Mouse (Mus musculus) embryonic facial prominence, embryonic 14.5 days (tissue): ENCODE data around the gene Atp2b1. TPM values are rescaled to one million over a fixed set of nuclear protein-coding genes. Genes with fewer than 3 reads are reported as not detected.

ENCODE experiments used
- ATAC-seq: fragments of 200-750 bp; cut with Nextera tagmentation; 2 replicates; pipeline ENCODE4 v1.8.0; 2017; ENCODE audit warnings: low read depth, moderate number of reproducible peaks, moderate TSS enrichment
- DNase-seq: peaks from one replicate; pipeline ENCODE4 v3.0.0-alpha.2; 2015; ENCODE audit warnings: low spot score
- H3K27ac ChIP-seq: fragments of 300-500 bp; sonication (generic); replicated peaks from 2 replicates; pipeline ENCODE4 v1.5.1; 2014; ENCODE audit warnings: low read depth, mild to moderate bottlenecking, low read length, moderate library complexity
- H3K27me3 ChIP-seq: fragments of 300-500 bp; sonication (generic); replicated peaks from 2 replicates; pipeline ENCODE4 v1.6.1; 2014; ENCODE audit warnings: low read length; ENCODE audit not compliant: control insufficient read depth, insufficient read depth
- H3K36me3 ChIP-seq: fragments of 300-500 bp; sonication (generic); 2 replicates; pipeline ENCODE4 v1.6.1; 2014; ENCODE audit warnings: low read length, mixed read lengths; ENCODE audit not compliant: control insufficient read depth, insufficient read depth
- H3K4me1 ChIP-seq: fragments of 300-500 bp; sonication (generic); 2 replicates; pipeline ENCODE4 v1.6.1; 2014; ENCODE audit warnings: antibody characterized with exemption, low read length; ENCODE audit not compliant: control insufficient read depth, insufficient read depth
- H3K4me2 ChIP-seq: fragments of 300-500 bp; sonication (generic); 2 replicates; pipeline ENCODE4 v1.6.1; 2014; ENCODE audit warnings: low read depth, mild to moderate bottlenecking, low read length, moderate library complexity, mixed read lengths
- H3K4me3 ChIP-seq: fragments of 300-500 bp; sonication (generic); 2 replicates; pipeline ENCODE4 v1.5.1; 2014; ENCODE audit warnings: low read depth, mild to moderate bottlenecking, low read length
- H3K9ac ChIP-seq: fragments of 300-500 bp; sonication (generic); 2 replicates; pipeline ENCODE4 v1.6.1; 2014; ENCODE audit warnings: low read depth, mild to moderate bottlenecking, low read length, moderate library complexity, mixed read lengths
- H3K9me3 ChIP-seq: fragments of 300-500 bp; sonication (generic); 2 replicates; pipeline ENCODE4 v1.6.1; 2016; ENCODE audit warnings: low read length; ENCODE audit not compliant: control insufficient read depth
- WGBS: fragments of 180-500 bp; shearing (Covaris S2); extraction: QIAGEN DNeasy Blood & Tissue Kit; methylation state at CpG from one replicate; pipeline ENCODE4 v1.1.7; 2014; 5-methylcytosine and 5-hydroxymethylcytosine counted together
- polyA plus RNA-seq: library from polyadenylated mRNA; unstranded; fragments of >200 nt; fragmentation: Nextera tagmentation; extraction: Ambion mirVana; gene quantifications from 2 replicates; pipeline ENCODE4 v1.2.1, GENCODE M21; 2014

The Atp2b1 gene
- polyA plus RNA-seq, 1 experiment from 2014 or later: 105 TPM

DNA sequence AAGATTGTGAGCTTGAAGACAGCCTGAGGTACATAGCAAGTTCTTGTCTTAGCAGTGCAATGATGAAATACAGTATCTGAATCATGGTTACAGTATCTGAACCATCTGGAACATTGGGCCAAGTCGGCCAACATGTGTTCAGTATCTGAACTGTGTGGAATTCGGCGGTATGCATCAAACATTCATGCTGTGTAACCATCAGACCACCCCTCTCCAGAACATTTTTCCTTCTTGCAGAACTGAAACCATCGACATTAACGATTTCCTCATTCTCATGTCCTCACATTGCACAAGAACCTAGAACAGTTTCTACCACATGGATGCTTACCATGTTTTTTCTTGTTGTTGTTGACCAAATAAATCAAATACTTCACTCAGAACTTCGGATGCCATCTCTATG lies 32.7 kb upstream of the Atp2b1 start:
- Histone ChIP-seq H3K36me3 (no peaks in the 10 kb centered on the region), H3K4me3 (no peak overlapping the region), H3K9ac (no peak overlapping the region), H3K27me3 (no peaks in the 10 kb centered on the region), H3K9me3 (no peaks in the 10 kb centered on the region), H3K27ac (no peak overlapping the region), H3K4me1 (no peaks in the 10 kb centered on the region), H3K4me2 (no peak overlapping the region)
- WGBS: 79% methylated on average over 6 of the region's 6 CpGs
- DNase-seq (no peak), ATAC-seq (no peak)

GRCm38 (mm10) chr10:98882587-98882986 lies 31.6 kb upstream of the Atp2b1 start:
- H3K27ac ChIP-seq: no peak overlapping the region
- no peak overlapping the region for H3K4me2 ChIP-seq
- H3K9me3 ChIP-seq: no peaks in the 10 kb centered on the region
- ATAC-seq (peak; percentile 82), DNase-seq (peak; percentile 65)
- H3K4me3 ChIP-seq: no peak overlapping the region
- no peak overlapping the region for H3K9ac ChIP-seq
- 70% methylated on average over 5 of the region's 5 CpGs for WGBS
- no peaks in the 10 kb centered on the region for H3K27me3 ChIP-seq
- no peaks in the 10 kb centered on the region for H3K36me3 ChIP-seq
- H3K4me1 ChIP-seq: no peaks in the 10 kb centered on the region

DNA sequence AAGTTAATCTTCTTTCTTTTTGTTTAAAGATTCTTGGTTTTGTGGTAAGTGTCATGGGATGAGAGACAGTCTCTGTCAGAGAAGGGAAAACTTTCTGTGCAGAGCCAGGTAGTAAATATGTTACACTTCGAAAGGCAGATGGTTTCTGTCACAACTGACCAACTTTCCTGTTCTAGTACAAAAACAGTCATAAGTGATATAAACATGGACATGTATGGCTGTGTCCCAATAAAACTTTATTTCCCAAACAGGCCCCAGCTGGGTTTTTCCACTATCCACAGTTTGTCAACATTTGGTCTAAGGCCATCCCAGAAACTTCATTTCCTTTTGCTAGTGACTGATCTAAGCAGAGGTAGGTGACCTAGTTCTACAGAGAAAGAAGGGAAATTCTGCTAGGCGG lies 29.8 kb upstream of the Atp2b1 start:
- no peak for DNase-seq
- Histone ChIP-seq H3K4me2 (no peak overlapping the region), H3K9ac (no peak overlapping the region), H3K4me1 (no peaks in the 10 kb centered on the region), H3K9me3 (0 out of 2 replicates have a peak, but pooled peaks cover under 1% of the 10 kb centered on the region), H3K27ac (no peak overlapping the region), H3K27me3 (no peaks in the 10 kb centered on the region), H3K4me3 (no peak overlapping the region), H3K36me3 (no peaks in the 10 kb centered on the region)
- no peak for ATAC-seq
- 90% methylated on average over 2 of the region's 2 CpGs for WGBS

- ATAC-seq: no peak
- peaks cover 6% of the 10 kb centered on the region; the same call in 1 of the 2 replicates for H3K9me3 ChIP-seq
- 84% methylated on average over 3 of the region's 3 CpGs for WGBS
- H3K36me3 ChIP-seq: no peaks in the 10 kb centered on the region
- no peak for DNase-seq
- H3K4me2 ChIP-seq: no peak overlapping the region
- no peak overlapping the region for H3K4me3 ChIP-seq
- H3K4me1 ChIP-seq: no peaks in the 10 kb centered on the region
- H3K27ac ChIP-seq: no peak overlapping the region
- no peaks in the 10 kb centered on the region for H3K27me3 ChIP-seq
- H3K9ac ChIP-seq: no peak overlapping the region
Observed at GRCm38 (mm10) chr10:98886770-98887271, 27.4 kb upstream of the Atp2b1 start.

DNA sequence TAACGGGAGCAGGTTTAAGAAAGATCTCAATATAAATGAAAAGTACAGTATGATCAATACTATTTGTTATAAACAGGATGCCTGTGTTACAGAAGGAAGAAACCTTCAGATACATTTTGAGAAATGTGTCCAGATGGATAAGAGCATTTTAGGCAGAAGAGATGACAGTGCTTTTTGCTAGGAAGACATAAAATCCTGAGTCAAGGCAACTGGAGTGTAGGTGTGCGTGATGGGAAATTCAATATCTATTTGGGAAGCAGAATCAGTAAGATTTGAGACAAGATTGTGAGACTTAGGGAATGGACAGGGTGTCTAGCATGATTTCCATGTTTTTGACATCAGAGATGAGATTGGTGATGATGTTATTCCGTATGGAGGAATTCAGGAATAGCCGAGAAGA lies 22.8 kb upstream of the Atp2b1 start:
- no peak for DNase-seq
- 89% methylated on average over 4 of the region's 4 CpGs for WGBS

GRCm38 (mm10) chr10:98897507-98897906 lies 16.7 kb upstream of the Atp2b1 start:
- no peaks in the 10 kb centered on the region for H3K9me3 ChIP-seq
- H3K4me1 ChIP-seq: no peaks in the 10 kb centered on the region
- no peak overlapping the region for H3K4me2 ChIP-seq
- DNase-seq (no peak), ATAC-seq (no peak)
- H3K27ac ChIP-seq: no peak overlapping the region
- H3K27me3 ChIP-seq: no peaks in the 10 kb centered on the region
- WGBS: 90% methylated on average over 8 of the region's 8 CpGs
- no peak overlapping the region for H3K4me3 ChIP-seq
- H3K36me3 ChIP-seq: no peaks in the 10 kb centered on the region
- H3K9ac ChIP-seq: no peak overlapping the region

More for the DNA sequence above, 22.8 kb upstream of the Atp2b1 start:
- Histone ChIP-seq H3K9me3 (peaks cover 6% of the 10 kb centered on the region; the same call in 1 of the 2 replicates), H3K4me3 (no peak overlapping the region), H3K4me1 (no peaks in the 10 kb centered on the region), H3K4me2 (no peak overlapping the region), H3K27me3 (no peaks in the 10 kb centered on the region), H3K9ac (no peak overlapping the region), H3K27ac (no peak overlapping the region), H3K36me3 (no peaks in the 10 kb centered on the region)
- no peak for ATAC-seq

GRCm38 (mm10) chr10:98897913-98898748 lies 16.1 kb upstream of the Atp2b1 start:
- DNase-seq (no peak), ATAC-seq (no peak)
- H3K4me1 ChIP-seq: no peaks in the 10 kb centered on the region
- H3K27me3 ChIP-seq: no peaks in the 10 kb centered on the region
- no peak overlapping the region for H3K9ac ChIP-seq
- no peaks in the 10 kb centered on the region for H3K36me3 ChIP-seq
- H3K9me3 ChIP-seq: no peaks in the 10 kb centered on the region
- no peak overlapping the region for H3K4me3 ChIP-seq
- 82% methylated on average over 4 of the region's 4 CpGs for WGBS
- H3K4me2 ChIP-seq: no peak overlapping the region
- H3K27ac ChIP-seq: no peak overlapping the region

GRCm38 (mm10) chr10:98901533-98901932 lies 12.7 kb upstream of the Atp2b1 start:
- Histone ChIP-seq H3K9me3 (no peaks in the 10 kb centered on the region), H3K4me1 (no peaks in the 10 kb centered on the region), H3K9ac (no peak overlapping the region), H3K27ac (no peak overlapping the region), H3K27me3 (no peaks in the 10 kb centered on the region), H3K4me3 (no peak overlapping the region), H3K36me3 (no peaks in the 10 kb centered on the region), H3K4me2 (no peak overlapping the region)
- ATAC-seq: no peak
- no peak for DNase-seq
- 80% methylated on average over 5 of the region's 5 CpGs for WGBS

GRCm38 (mm10) chr10:98905987-98906386 lies 8.2 kb upstream of the Atp2b1 start:
- H3K9me3 ChIP-seq: no peaks in the 10 kb centered on the region
- no peak overlapping the region for H3K4me3 ChIP-seq
- 90% methylated on average over 4 of the region's 4 CpGs for WGBS
- H3K27me3 ChIP-seq: no peaks in the 10 kb centered on the region
- H3K4me2 ChIP-seq: no peak overlapping the region
- H3K9ac ChIP-seq: no peak overlapping the region
- no peaks in the 10 kb centered on the region for H3K36me3 ChIP-seq
- no peaks in the 10 kb centered on the region for H3K4me1 ChIP-seq
- DNase-seq (no peak), ATAC-seq (no peak)
- H3K27ac ChIP-seq: no peak overlapping the region
